ENCODE assay signal across 9 mouse cellular contexts in genomic region chr14:46385701-46386477, GRCm38 (mm10). TPM values are rescaled to one million over a fixed set of nuclear protein-coding genes. Genes with fewer than 3 reads are reported as not detected.
DNase-seq lines count a peak whose midpoint lies in the region; ATAC-seq and TF ChIP-seq lines count a peak whose summit lies in the region.
"Had no signal": no experiment of that assay in that cellular context is flagged by ENCODE, and none has a peak within 500 bp of the region (broad histone marks: within the 10 kb centered on the region; RNA-seq: fewer than 3 reads in every experiment).

No protein-coding gene starts in this region.

- peaks cover 82% of the 10 kb centered on the region for H3K4me1 ChIP-seq in E14TG2a.4 (replicated peaks; ENCODE audit: low read depth, low read length)
- H3K4me1 ChIP-seq in brown adipose tissue, adult 24 weeks (ENCODE audit: control insufficient read depth, insufficient read depth, insufficient read length, low read length), result peaks cover 2% of the 10 kb centered on the region; the same call in 1 of the 2 replicates
- peaks cover 8% of the 10 kb centered on the region; the same call in 1 of the 2 replicates for H3K4me1 ChIP-seq in heart, postnatal 0 days (ENCODE audit: control insufficient read depth, insufficient read depth)
- peaks cover 75% of the 10 kb centered on the region for H3K4me1 ChIP-seq in limb, embryonic 13.5 days
- H3K4me1 ChIP-seq in neural tube, embryonic 15.5 days, result peaks cover 60% of the 10 kb centered on the region

- H3K4me3 ChIP-seq in E14TG2a.4 (replicated peaks; ENCODE audit: low read length), result peak overlapping the region; percentile 82
- peak overlapping the region; percentile 47 for H3K4me3 ChIP-seq in brown adipose tissue, adult 24 weeks (ENCODE audit: insufficient read depth, low read depth, low read length)
- H3K4me3 ChIP-seq in heart, postnatal 0 days (ENCODE audit: low read depth, low read length), result peak overlapping the region; percentile 61
- peak overlapping the region; percentile 61 for H3K4me3 ChIP-seq in limb, embryonic 13.5 days
- peak overlapping the region; percentile 56 for H3K4me3 ChIP-seq in neural tube, embryonic 15.5 days (replicated peaks)

- WGBS in heart, postnatal 0 days, result under 1% methylated on average over 39 of the region's 39 CpGs
- WGBS in limb, embryonic 13.5 days, result under 1% methylated on average over 39 of the region's 39 CpGs
- WGBS in neural tube, embryonic 15.5 days, result under 1% methylated on average over 39 of the region's 39 CpGs

- H3K4me2 ChIP-seq in heart, postnatal 0 days (ENCODE audit: low read depth, low read length), result peak overlapping the region; percentile 76
- peak overlapping the region; percentile 87 for H3K4me2 ChIP-seq in limb, embryonic 13.5 days (replicated peaks)
- H3K4me2 ChIP-seq in neural tube, embryonic 15.5 days, result peak overlapping the region; percentile 93

- peaks cover 17% of the 10 kb centered on the region for H3K27me3 ChIP-seq in E14TG2a.4 (ENCODE audit: insufficient read depth, low read length)
- peaks cover 41% of the 10 kb centered on the region for H3K27me3 ChIP-seq in heart, postnatal 0 days (ENCODE audit: control insufficient read depth, insufficient read depth, low read length)
- peaks cover 23% of the 10 kb centered on the region for H3K27me3 ChIP-seq in limb, embryonic 13.5 days
- H3K27me3 ChIP-seq in neural tube, embryonic 15.5 days (replicated peaks), result peaks cover 70% of the 10 kb centered on the region

- ATAC-seq in heart, postnatal 0 days (ENCODE audit: insufficient read depth, low read depth), result no peak
- ATAC-seq in limb, embryonic 13.5 days (ENCODE audit: low FRiP score, low read depth), result no peak
- no peak for ATAC-seq in neural tube, embryonic 15.5 days (ENCODE audit: low FRiP score)
- no peak for ATAC-seq in megakaryocyte-erythroid progenitor cell, adult 5-6 weeks (replicated peaks; ENCODE audit: low FRiP score, low TSS enrichment, poor library complexity, severe bottlenecking)

- peak overlapping the region; percentile 39 for H3K9ac ChIP-seq in heart, postnatal 0 days (replicated peaks; ENCODE audit: low read depth, low read length)
- H3K9ac ChIP-seq in limb, embryonic 13.5 days, result peak overlapping the region; percentile 72
- peak overlapping the region; percentile 27; the same call in 1 of the 2 replicates for H3K9ac ChIP-seq in neural tube, embryonic 15.5 days (replicated peaks)

- no peaks in the 10 kb centered on the region for H3K9me3 ChIP-seq in E14TG2a.4 (ENCODE audit: low read length)
- H3K9me3 ChIP-seq in heart, postnatal 0 days (replicated peaks; ENCODE audit: control insufficient read depth, low read length), result no peaks in the 10 kb centered on the region
- H3K9me3 ChIP-seq in limb, embryonic 13.5 days, result no peaks in the 10 kb centered on the region
- no peaks in the 10 kb centered on the region for H3K9me3 ChIP-seq in neural tube, embryonic 15.5 days (replicated peaks)

- no peak overlapping the region for H3K27ac ChIP-seq in brown adipose tissue, adult 24 weeks (replicated peaks; ENCODE audit: low read depth, low read length)
- H3K27ac ChIP-seq in heart, postnatal 0 days (ENCODE audit: low read depth), result no peak overlapping the region
- H3K27ac ChIP-seq in limb, embryonic 13.5 days, result peak overlapping the region; percentile 83
- no peak overlapping the region for H3K27ac ChIP-seq in neural tube, embryonic 15.5 days (replicated peaks)
- H3K27ac ChIP-seq: macrophage had no signal

- no peak for TF ChIP-seq EP300 in heart, postnatal 0 days (IDR thresholded peaks at IDR 0.05; ENCODE audit: low read depth)

- no peak for DNase-seq in heart, postnatal 0 days (ENCODE audit: low spot score)
- no peak for DNase-seq in left cerebral cortex, adult 18-20 months (ENCODE audit: low spot score in 2 of 2)
- no peak for DNase-seq in spleen, postnatal 36 days (ENCODE audit: low spot score in 2 of 2)

- H3K36me3 ChIP-seq in E14TG2a.4 (ENCODE audit: insufficient read depth, low read length), result peaks cover 35% of the 10 kb centered on the region
- H3K36me3 ChIP-seq in heart, postnatal 0 days (replicated peaks; ENCODE audit: control insufficient read depth, insufficient read depth, low read length), result peaks cover 4% of the 10 kb centered on the region; the same call in 1 of the 2 replicates
- H3K36me3 ChIP-seq in limb, embryonic 13.5 days, result peaks cover 14% of the 10 kb centered on the region
- H3K36me3 ChIP-seq in neural tube, embryonic 15.5 days, result no peaks in the 10 kb centered on the region

- TF ChIP-seq CTCF in E14TG2a.4 (conservative IDR thresholded peaks at IDR 0.05; ENCODE audit: low read length), result no peak
- TF ChIP-seq CTCF in heart, postnatal 0 days (IDR thresholded peaks at IDR 0.05; ENCODE audit: low read depth), result no peak

RNA-seq across cellular contexts. Expression of gene Bmp4, which starts 4.6 kb away (rescaled TPM):
- polyA plus RNA-seq in brown adipose tissue, adult 24 weeks (2012; ENCODE audit: insufficient read depth, insufficient read length, missing spikeins), result 1.6 TPM in 1 of 2 replicates, not detected in the other
- total RNA-seq in heart, postnatal 0 days (2014; rRNA removed; ENCODE audit: low replicate concordance), result 10.1 and 17.9 TPM in 2 replicates
- 5.3 and 6.3 TPM in 2 replicates for polyA plus RNA-seq in heart, postnatal 0 days (2015; fragmentation: Nextera tagmentation; extraction: Ambion mirVana)
- polyA plus RNA-seq in limb, embryonic 13.5 days (2015; fragmentation: Nextera tagmentation; extraction: Ambion mirVana), result 34.2 and 40.3 TPM in 2 replicates
- 5.2 and 9.9 TPM in 2 replicates for polyA plus RNA-seq in neural tube, embryonic 15.5 days (2015; fragmentation: Nextera tagmentation; extraction: Ambion mirVana)
- total RNA-seq in left cerebral cortex, adult 18-20 months (2021), result 1 to 10 TPM; 4.2 to 6.0 TPM
- not detected in 2 replicates for total RNA-seq in megakaryocyte-erythroid progenitor cell, adult 5-6 weeks (2014; fragmentation: Nextera tagmentation)
- total RNA-seq in megakaryocyte-erythroid progenitor cell, adult 5-6 weeks (2017), result not detected in 2 replicates
- polyA plus RNA-seq: macrophage had no signal

RNA-seq across cellular contexts. Expression of gene Gm15217, which starts 6.7 kb away (rescaled TPM):
- polyA plus RNA-seq in brown adipose tissue, adult 24 weeks (2012; ENCODE audit: insufficient read depth, insufficient read length, missing spikeins), result not detected in 2 replicates
- not detected in 2 replicates for total RNA-seq in heart, postnatal 0 days (2014; rRNA removed; ENCODE audit: low replicate concordance)
- polyA plus RNA-seq in heart, postnatal 0 days (2015; fragmentation: Nextera tagmentation; extraction: Ambion mirVana), result not detected in 2 replicates
- 0.34 TPM in 1 of 2 replicates, not detected in the other for polyA plus RNA-seq in limb, embryonic 13.5 days (2015; fragmentation: Nextera tagmentation; extraction: Ambion mirVana)
- polyA plus RNA-seq in neural tube, embryonic 15.5 days (2015; fragmentation: Nextera tagmentation; extraction: Ambion mirVana), result not detected in 2 replicates
- not detected for total RNA-seq in left cerebral cortex, adult 18-20 months (2021)
- not detected in 2 replicates for total RNA-seq in megakaryocyte-erythroid progenitor cell, adult 5-6 weeks (2014; fragmentation: Nextera tagmentation)
- not detected in 2 replicates for total RNA-seq in megakaryocyte-erythroid progenitor cell, adult 5-6 weeks (2017)
- polyA plus RNA-seq: macrophage had no signal
